ENCODE assay signal across 11 mouse cellular contexts in the genomic region with DNA sequence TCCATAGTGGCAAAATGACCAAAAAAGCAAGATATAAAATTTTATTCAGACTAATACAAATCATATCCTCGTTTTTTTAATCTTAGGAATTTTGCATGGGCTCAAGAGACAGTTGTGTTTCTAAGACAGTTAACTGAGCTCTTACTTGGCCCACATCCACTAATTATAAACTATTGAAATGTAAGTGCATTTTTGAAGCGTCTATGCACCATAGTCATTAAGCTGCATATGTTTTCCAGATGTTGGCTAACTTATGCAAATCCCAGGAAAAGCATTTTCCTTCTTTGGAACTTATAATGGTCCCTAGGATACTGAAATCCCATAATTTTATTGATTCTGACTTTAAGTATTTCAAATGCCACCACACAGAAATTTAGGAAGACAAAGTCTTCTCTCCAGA.
"Had no signal": no experiment of that assay in that cellular context is flagged by ENCODE, and none has a peak within 500 bp of the region (broad histone marks: within the 10 kb centered on the region; RNA-seq: fewer than 3 reads in every experiment).

No protein-coding gene starts in this region.

- ATAC-seq: liver, postnatal 0 days; midbrain, embryonic 13.5 days had no signal

- H3K4me1 ChIP-seq: midbrain, embryonic 13.5 days had no signal

- H3K4me2 ChIP-seq: liver, embryonic 13.5 days; midbrain, embryonic 13.5 days had no signal

- H3K27ac ChIP-seq: liver, embryonic 13.5 days; midbrain, embryonic 13.5 days had no signal

- H3K9me3 ChIP-seq: liver, embryonic 13.5 days; midbrain, embryonic 13.5 days had no signal

- DNase-seq: kidney, adult 11 months; kidney, adult 9 months; kidney, postnatal 14 days; liver; liver, embryonic 13.5 days; liver, postnatal 0 days; lung, postnatal 10 days; right cerebral cortex, postnatal 25 days; thymus, adult 18-20 months; thymus, postnatal 14 days had no signal

- H3K27me3 ChIP-seq: liver, embryonic 13.5 days; midbrain, embryonic 13.5 days had no signal

- H3K4me3 ChIP-seq: liver, embryonic 13.5 days; midbrain, embryonic 13.5 days had no signal

- H3K9ac ChIP-seq: liver, embryonic 13.5 days; liver, postnatal 0 days; midbrain, embryonic 13.5 days had no signal

- H3K36me3 ChIP-seq: liver, embryonic 13.5 days; midbrain, embryonic 13.5 days had no signal
